Mouse (Mus musculus) CD4-positive, CD25-positive, alpha-beta regulatory T cell, adult 9 weeks (primary cell): Measurements from ENCODE around the gene Zfp36l1. TPM values are rescaled to one million over a fixed set of nuclear protein-coding genes. Genes with fewer than 3 reads are reported as not detected.

Experiments
- polyA plus RNA-seq: library from polyadenylated mRNA; unstranded; fragments of 100-300 nt; shearing (Covaris generic); gene quantifications from one replicate; pipeline ENCODE4 v1.2.1, GENCODE M21; 2017

Gene Zfp36l1
- polyA plus RNA-seq: 155 TPM

GRCm38 (mm10) chr12:80112852-80113551 is at the start of gene Zfp36l1:
Gene Zfp36l1, minus strand, starts transcription at chr12:80113013.

Other genes starting within 250 kb of the Zfp36l1 start
- 31.8 TPM for gene Actn1, start 147.4 kb upstream of the Zfp36l1 start, polyA plus RNA-seq